Mouse (Mus musculus) mesoderm, embryonic 11.5 days (tissue): ENCODE measurements at regions not wholly inside any gene's neighbourhood (a gene's known extent, or its start where the extent isn't known, plus 50 kb on each side); places are given as distances from the start of the nearest gene placed in this dataset.
A peak's percentile ranks its signal among the peaks of the same experiment; 100 is the strongest.
"Not testable (repeated sequence)": the region's sequence is repeated elsewhere in the genome, so short reads cannot be mapped to it uniquely, and the experiment has no call there.

Source experiments
- DNase-seq: peaks from one replicate; pipeline ENCODE4 v3.0.0-alpha.2; 2012; ENCODE audit warnings: low read depth, low spot score

DNA sequence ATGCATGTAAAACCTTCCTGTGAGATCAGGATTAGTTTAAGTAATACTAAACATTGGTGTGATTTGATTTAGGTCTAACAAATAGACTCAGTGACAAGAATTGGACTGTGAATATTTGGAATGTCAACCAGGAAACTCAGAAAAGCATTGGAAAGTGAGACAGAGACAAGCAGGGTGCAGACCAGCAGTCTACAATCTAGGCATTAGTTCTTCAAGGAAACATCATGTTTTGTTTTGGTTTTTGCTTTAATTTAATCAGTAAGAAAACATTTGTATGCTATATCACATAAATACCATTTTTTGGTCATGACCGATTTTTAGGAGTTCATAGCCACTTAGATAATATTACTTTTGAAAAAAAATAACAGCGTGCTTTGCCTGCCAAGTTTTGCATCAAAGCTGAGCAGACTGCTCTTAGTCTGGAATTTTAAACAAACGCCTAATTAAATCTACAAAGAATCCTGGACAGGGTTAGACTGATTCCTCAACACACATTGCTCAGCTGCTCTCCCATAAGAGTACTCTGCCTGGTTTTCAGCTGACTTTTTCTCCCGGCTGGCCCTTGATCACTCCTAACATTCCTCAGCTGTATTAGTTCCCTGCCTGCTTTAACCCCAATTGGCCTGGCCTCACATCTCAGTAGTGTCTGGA is 396.5 kb upstream of the Kcnh7 start:
- no peak for DNase-seq

DNA sequence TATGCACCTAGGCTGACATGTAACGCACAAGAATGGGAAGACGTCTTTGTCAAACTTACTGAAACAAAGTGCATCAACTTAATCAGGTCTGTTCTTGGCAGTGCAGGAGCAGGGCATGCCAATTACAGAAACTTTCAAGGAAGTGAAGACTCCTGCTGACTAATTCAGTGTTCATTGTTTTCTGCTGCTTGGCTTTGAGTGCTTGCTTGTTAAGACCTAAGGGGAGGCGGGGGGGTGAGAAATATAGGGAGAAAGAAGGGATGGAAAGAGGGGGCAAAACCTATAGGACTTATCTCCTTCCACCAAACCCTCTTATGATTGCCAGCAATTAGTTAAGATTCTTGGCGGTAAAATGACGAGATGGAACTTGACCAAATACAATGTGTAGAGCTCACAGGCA is 391.1 kb upstream of the Kcnh7 start:
- no peak for DNase-seq

DNA sequence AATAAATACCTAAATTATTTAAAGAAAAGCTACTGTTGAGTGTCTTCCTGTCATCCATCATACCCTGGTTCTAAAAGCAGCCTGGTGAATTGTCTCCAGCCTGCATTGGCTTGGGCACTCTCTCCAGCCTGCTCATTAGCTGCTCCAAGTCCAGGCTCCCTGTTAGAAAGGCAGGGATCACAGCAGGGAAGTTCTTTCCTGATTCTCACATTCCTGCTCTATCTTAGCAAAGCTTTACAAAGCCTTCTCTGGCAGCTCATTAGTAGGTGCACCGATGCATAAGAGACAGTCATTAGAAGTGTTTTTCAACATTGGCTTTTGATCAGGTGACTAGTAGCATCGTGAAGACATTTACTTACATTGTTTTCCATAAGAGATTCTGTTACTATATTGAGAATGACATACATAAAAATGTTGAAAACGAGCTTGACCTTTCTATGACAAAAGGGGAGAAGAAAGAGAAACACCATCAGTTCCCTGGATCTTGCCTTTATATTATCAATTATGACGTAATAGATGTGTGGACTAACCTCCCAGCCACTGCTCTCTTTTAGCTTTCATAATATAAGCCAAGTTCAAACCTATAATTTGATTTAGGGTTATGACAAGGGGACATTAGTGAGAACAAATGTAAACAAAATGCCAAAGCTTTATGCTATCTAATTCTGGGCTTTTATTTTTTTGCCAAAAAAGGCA is 390.1 kb upstream of the Kcnh7 start:
- DNase-seq = peak; percentile 24

DNA sequence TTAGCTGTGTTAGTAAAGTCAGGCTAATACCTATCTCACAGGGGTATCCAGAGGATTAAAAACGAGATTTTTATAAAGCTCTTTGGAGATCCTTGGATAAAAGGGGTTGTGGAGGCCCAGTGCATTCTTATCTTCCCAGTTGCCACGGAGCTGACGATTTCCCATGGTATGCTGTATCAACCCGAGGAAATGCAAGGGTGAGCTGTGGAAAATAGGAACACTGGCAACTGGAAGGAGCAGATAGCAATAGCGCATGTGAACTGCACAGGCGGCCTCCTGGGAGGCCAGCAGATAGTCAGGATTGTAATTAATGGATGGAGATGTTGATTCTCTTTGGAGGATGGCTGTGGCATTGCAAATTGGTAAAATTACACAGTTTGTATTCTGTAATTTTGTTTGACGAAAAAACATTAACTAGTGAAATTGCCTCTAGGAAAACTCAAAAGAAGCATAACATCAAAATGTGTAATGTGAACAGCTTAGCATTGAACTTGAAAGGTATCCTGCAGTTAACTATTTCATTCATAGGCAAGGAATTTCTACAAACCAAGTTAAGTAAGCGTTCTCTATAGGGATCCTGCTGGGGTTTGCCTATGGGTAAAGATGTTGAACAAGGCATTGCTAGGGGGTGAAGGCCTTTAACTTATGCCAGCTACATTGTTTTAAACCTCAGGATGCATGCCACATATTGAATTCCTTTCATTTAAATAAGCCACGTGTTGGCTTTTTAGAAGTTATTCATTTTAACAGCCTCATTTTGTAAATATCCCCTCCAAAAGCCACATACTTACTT is 389.1 kb upstream of the Kcnh7 start:
- no peak for DNase-seq

DNA sequence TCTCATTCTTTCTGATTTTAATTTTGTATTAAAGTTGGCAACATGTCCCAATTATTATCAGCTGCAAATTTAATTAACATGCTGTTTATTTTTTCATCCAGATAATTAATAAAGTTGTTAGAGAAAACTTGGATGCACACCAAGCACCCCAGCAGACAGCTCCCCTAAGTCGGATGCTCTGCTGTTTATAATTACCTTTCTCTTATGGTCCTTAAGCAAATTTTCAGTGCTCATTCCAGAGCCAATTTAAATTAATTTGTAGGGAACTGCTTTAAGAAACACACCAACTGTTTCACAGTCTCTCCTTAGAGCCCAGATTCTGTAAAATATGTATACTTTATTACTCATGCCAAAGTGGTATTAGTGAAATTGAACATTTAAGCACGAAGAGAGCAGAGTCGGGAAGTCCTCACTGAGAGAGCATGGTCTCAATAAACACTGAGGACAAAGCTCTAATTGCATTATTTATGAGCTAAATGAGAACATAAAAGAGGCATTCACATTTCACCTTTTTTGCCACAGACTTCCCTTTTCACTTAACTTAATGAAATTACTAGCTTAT is 372.9 kb upstream of the Kcnh7 start:
- no peak for DNase-seq

DNA sequence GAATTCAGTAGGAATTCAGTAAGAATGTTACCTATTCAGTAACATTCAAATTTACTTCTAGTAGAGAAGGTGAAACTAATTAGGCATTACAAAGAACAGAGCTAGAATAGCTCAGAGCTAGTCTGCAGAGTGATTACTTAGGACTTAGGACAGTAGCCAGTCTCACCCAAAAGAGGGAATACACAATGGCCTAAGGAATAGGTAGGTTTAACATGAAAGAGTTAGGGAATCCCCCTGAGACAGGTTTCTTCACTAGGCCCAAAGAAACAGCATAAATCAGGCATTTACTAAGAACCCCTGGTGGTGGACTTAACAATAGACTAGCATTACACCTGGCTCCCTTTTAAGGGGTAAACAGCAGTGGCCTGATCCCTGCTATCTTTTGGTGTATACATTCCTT is 357.7 kb upstream of the Kcnh7 start:
- not testable (repeated sequence) for DNase-seq

DNA sequence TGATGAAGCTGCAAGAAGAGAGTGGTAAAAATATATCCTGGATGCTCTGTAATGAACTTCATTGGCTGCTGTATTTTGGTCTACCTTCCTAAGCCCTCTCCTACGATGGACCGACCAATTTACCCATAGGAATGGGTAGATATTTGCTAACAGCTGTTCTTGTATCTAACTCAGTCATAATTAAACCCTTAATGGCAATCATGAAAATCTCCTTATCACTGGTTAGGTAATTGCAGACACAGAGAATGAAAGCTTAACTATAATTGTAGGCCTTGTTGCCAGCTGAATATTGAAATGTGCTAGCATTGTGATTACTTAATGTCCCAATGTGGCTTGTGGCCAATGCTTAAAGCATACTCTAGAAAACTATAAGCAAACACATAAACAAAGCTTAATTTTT is 334.4 kb upstream of the Kcnh7 start:
- DNase-seq = no peak

DNA sequence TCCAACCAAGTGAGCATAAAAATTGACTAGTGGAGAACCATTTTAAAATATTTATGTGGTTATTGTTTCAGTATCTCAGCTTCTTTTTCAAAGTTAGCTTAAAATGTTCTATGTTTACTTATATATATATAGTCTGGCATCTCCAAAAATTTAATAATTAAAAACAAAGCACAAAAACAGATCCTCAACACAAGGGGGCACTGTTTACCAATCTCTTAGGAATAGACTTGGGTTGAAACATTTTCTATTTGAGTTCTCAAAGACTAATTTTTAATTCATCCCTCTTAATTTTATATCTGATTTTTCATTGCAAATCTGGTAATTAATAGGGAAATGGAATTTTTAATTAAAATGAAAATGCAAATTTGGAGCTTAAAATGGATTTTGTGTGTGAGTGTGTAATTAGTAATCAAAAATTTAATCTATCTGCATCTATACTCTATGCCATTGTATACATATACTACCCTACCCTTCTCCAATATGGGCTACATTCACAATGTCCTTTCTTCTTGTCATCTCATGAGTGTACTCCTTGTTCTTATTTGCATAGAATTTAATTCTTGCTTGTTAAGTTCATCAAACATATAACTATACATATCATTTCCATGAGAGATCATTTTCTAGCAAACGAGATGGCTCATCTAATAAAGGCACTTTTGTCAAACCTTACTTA is 329.6 kb upstream of the Kcnh7 start:
- DNase-seq = peak; percentile 18

DNA sequence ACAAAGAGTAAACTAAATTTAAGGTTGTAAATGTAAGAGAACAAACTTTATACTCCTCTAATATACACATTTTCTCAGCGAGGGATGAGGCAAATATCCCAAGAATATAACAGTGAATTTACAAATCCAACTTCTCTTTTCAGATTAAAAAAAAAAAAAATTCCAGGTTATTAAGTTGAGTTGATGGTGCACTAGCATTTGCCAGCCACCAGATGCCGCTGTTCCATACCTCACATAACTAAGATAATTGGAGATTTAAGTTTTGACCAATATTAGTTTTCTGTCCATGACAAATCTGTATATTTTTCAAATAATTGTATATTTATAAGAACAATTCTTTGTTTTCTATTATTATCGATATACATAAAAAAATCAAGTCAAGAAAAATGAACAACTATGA is 319.9 kb upstream of the Kcnh7 start:
- peak; percentile 43 for DNase-seq

DNA sequence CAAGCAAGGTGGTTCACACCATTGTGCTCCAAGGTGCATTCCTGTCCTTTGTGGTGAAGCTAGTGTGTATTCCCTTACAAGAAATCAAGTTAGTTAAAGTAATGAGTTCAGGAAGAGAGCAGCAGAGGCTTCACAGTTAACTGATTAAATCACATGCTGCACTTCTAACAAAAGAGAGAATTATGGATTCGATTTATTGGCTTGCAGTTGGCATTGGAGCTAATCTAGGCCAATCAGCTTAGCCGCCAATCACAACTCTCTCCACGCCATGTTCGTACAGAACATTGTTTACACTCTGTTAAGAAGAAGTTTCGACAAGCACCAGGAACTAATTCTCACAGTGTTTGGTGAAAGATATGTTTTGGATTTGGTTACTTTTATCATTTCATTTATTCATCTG is 292.3 kb upstream of the Kcnh7 start:
- no peak for DNase-seq

DNA sequence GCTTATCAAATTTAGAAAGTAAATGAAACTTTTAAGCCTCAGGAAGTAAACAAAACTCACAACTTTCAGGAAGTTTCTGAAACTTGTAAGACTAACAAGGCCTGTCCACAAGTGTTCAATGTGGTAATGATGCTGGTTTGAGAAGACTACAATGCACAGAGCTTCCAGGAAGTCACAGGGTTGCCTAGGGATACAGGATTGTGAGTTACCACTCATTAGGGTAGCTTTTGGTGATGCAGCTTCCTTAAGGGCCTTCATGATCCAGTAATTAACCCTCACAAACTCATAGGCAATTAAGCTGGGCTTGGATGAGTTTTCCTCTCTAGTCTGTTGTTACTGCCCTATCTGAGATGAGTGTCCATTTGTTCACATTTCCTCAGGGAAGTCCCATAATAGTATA is 291.2 kb upstream of the Kcnh7 start:
- no peak for DNase-seq

DNA sequence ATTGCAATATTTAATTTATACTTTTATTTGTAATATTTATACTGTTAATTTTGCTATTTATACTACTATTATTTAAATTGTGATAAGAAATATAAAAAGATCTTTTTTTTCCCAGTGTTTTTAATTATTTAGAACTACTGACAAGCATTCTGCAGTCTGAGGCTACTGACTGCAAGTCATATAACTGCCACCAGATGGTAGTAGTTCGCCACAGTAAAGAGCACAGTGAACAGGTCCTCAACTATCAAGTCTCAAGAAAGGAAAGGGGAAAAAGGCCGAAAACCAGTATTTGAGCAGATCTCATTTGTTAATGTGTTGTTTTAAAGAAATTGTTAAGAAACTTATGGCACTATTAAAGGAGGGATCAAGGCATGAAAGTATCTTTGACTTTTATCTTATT is 289.6 kb upstream of the Kcnh7 start:
- peak; percentile 62 for DNase-seq

DNA sequence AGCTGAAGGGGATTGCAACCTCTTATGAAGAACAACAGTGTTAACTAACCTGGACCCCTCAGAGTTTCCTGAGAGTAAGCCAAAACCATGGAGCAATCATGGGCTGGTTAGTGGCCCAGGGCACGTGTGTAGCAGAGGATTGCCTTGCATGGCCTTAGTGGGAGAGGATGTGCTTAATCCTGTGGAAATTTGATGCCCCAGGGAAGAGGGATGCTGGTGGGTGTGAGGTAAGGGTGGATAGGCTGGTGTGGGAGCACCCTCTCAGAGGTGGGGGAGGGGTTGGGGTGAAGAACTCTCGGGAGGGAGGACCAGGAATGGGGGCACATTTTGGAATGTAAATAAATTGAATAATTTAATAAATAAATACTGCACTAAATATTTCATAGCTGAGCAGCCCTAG is 288.2 kb upstream of the Kcnh7 start:
- no peak for DNase-seq

DNA sequence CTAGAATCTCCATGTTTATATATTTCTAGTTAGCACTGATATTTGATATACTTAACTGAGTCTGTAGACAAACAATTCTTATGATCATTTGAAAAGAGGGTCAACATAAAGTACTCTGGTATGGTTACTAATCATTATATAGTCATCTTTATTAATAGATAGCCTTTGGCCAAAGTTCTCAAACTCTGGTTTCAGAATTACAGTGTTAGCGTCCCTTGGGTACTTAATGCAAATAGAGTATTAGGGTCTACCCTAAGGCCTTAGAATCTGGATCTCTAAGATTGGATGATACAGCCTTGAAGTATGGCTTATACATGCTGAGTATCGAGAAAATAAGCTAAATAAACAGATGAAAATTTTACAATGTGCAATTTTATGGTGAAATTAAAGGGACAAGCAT is 275.0 kb upstream of the Kcnh7 start:
- no peak for DNase-seq

DNA sequence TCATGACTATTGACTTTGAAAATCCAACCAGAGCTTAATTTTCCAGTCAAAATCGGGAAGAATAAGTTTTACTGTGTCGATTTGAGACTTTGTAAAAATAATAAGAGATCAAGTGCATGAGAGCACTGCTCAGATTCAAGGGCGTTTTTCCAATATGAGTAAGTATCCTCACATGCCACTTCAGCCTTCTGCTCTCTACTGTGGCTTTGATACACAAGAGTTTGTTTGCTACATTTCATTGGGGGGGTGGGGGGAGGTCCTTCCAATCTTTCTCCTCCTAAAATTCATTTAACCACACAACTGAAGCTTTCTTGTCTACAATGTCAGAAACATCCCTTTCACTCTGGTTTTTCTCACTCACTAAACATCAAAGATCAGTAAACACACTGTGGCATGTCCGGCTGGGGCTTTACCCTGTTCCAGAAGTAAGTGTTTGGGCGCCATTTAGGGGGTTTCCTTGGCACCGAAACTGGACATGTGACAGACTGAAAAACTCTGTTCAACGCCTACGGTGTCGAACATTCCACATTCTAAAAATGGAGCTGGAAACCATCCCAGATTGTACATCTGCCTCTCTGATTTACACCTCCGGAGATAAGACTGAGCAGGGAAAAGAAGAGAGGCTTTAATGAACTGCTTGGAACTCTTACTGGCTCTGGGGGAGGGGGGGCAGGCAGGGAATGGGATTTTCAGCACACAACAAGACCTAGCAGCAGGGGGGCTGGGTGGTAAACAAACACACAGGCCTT is 270.4 kb upstream of the Kcnh7 start:
- DNase-seq = peak; percentile 6

DNA sequence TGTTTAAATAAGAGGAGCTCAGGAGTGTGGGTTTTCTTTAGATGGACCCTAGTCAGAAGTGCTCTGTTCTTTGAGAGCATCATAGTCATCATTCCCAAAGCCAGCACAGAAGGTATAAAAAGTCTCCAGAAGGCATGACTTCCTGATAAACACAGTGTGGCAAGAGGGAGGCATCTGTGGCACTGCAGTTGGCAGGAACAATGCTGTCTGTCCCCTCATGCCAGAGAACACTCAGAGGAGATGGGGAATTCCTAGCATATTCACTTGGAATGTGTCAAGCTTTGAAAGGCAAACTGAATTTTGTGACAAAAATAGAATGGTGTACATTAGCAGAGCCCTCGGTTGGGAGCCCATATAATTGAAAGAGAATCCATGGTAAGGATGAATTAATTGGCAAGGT is 268.8 kb upstream of the Kcnh7 start:
- DNase-seq = no peak

DNA sequence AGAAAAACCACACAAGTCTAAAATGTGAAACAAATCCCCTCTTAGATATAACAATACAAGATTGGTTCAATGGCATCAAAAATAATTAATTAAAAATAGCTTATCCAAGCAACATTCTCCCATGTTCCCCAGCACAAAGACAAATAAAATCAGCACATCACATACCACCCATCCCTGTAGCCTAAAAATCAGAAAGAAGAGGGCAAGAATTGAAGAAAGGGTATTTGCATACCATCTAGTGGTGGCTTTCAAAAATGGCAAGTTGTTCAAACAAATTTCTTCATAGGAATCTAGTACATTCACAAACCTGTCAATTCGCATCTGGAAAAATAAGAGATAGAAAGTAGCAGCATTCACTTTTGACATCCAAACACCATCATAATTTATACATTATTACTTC is 268.1 kb upstream of the Kcnh7 start:
- DNase-seq = no peak

DNA sequence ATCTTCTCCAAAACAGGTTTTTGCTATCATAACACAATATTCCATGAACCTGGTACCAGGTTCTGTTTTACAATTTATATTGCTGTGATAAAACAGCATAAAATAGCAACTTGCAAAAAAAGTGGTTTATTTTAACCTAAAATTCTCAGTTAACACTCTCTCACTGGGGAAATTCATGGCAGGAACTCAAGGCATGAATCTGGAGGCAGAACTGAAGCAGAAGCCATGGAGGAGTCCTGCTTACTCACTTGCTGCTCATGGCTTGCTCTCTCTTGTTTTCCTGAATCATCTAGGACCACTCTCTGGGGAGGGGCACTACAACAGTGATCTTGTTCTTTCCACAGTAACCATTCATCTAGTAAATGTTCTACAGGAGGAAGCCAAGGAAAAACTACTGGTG is 250.2 kb upstream of the Kcnh7 start:
- no peak for DNase-seq

DNA sequence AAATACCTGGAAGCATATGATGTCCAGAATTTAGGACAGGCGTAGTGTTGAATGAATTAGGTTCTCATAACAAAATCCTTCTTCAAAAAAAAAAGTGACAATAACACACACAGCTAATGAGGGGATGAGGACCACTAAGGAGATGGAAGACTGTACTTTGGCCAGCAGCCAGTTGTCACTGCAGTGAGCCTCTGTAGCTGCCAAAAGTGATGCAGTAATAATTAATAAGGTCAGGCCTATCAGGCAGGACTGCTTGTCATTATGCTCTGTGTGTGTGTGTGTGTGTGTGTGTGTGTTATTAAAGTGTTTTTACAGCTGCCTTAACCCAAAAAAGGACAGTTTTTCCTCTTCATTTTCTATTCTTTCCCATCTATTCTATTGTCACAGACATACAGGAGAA is 221.3 kb upstream of the Kcnh7 start:
- DNase-seq = no peak
